Mouse (Mus musculus): ENCODE measurements at regions not wholly inside any gene's neighbourhood (a gene's known extent, or its start where the extent isn't known, plus 50 kb on each side); places are given as distances from the start of the nearest gene placed in this dataset.

- TF ChIP-seq CTCF (IDR thresholded peaks at IDR 0.05; ENCODE audit: control insufficient read depth, insufficient read depth, insufficient read length) (no peak), CEBPB (IDR thresholded peaks at IDR 0.05; ENCODE audit: low read depth) (no peak), MYOG (IDR thresholded peaks at IDR 0.05; ENCODE audit: control insufficient read depth, extremely low read depth, insufficient read length) (no peak), MAX (IDR thresholded peaks at IDR 0.05) (no peak), USF1 (IDR thresholded peaks at IDR 0.05; ENCODE audit: low read depth) (no peak), MYOD1 (IDR thresholded peaks at IDR 0.05; ENCODE audit: control insufficient read depth, insufficient read length, low read depth) (no peak), FOSL1 (IDR thresholded peaks at IDR 0.05; ENCODE audit: insufficient read depth, low read length, poor library complexity, severe bottlenecking) (no peak)
Observed at GRCm38 (mm10) chr12:32533641-32534040, 155.1 kb downstream of the Ccdc71l start.
